Mouse (Mus musculus) midbrain, embryonic 16.5 days (tissue): ENCODE results near the gene Olfr1168. TPM values are rescaled to one million over a fixed set of nuclear protein-coding genes. Genes with fewer than 3 reads are reported as not detected.
"Not testable (repeated sequence)": the region's sequence is repeated elsewhere in the genome, so short reads cannot be mapped to it uniquely, and the experiment has no call there.

Experiments used
- ATAC-seq: fragments of 200-750 bp; cut with Nextera tagmentation; 2 replicates; pipeline ENCODE4 v1.8.0; 2017; ENCODE audit warnings: moderate TSS enrichment
- H3K27ac ChIP-seq: fragments of 300-500 bp; sonication (generic); 2 replicates; pipeline ENCODE4 v1.5.1; 2014; ENCODE audit warnings: mild to moderate bottlenecking, low read length, mixed read lengths
- H3K27me3 ChIP-seq: fragments of 300-500 bp; sonication (generic); 2 replicates; pipeline ENCODE4 v1.6.1; 2014; ENCODE audit warnings: low read depth, low read length, mixed read lengths; ENCODE audit not compliant: control insufficient read depth, insufficient read depth
- H3K36me3 ChIP-seq: fragments of 300-500 bp; sonication (generic); 2 replicates; pipeline ENCODE4 v1.6.1; 2014; ENCODE audit warnings: mild to moderate bottlenecking, low read length, moderate library complexity, mixed read lengths; ENCODE audit not compliant: control insufficient read depth, insufficient read depth
- H3K4me1 ChIP-seq: fragments of 300-500 bp; sonication (generic); 2 replicates; pipeline ENCODE4 v1.6.1; 2014; ENCODE audit warnings: mild to moderate bottlenecking, low read length, mixed read lengths; ENCODE audit not compliant: control insufficient read depth, insufficient read depth
- H3K4me2 ChIP-seq: fragments of 300-500 bp; sonication (generic); 2 replicates; pipeline ENCODE4 v1.6.1; 2014; ENCODE audit warnings: mild to moderate bottlenecking, low read length, mixed read lengths
- H3K4me3 ChIP-seq: fragments of 300-500 bp; sonication (generic); 2 replicates; pipeline ENCODE4 v1.5.1; 2014; ENCODE audit warnings: low read depth, mild to moderate bottlenecking, low read length, moderate library complexity, mixed read lengths
- H3K9ac ChIP-seq: fragments of 300-500 bp; sonication (generic); 2 replicates; pipeline ENCODE4 v1.6.1; 2014; ENCODE audit warnings: low read depth, low read length, mixed read lengths
- H3K9me3 ChIP-seq: fragments of 300-500 bp; sonication (generic); replicated peaks from 2 replicates; pipeline ENCODE4 v1.6.1; 2014; ENCODE audit warnings: mild to moderate bottlenecking, low read length, mixed read lengths; ENCODE audit not compliant: control insufficient read depth, poor library complexity, severe bottlenecking
- WGBS: fragments of 180-500 bp; shearing (Covaris S2); extraction: QIAGEN DNeasy Blood & Tissue Kit; methylation state at CpG from one replicate; pipeline ENCODE4 v1.1.7; 2014; 5-methylcytosine and 5-hydroxymethylcytosine counted together
- polyA plus RNA-seq: library from polyadenylated mRNA; unstranded; fragments of >200 nt; fragmentation: Nextera tagmentation; extraction: Ambion mirVana; gene quantifications from 2 replicates; pipeline ENCODE4 v1.2.1, GENCODE M21; 2015

Gene Olfr1168
- not detected in 2 replicates for polyA plus RNA-seq

GRCm38 (mm10) chr2:88181580-88181979 is at the start of gene Olfr1168:
TSS of gene Olfr1168 (plus strand) at chr2:88181880.
- no peaks in the 10 kb centered on the region for H3K27me3 ChIP-seq
- H3K9ac ChIP-seq: no peak within 1 kb of the TSS
- no peaks in the 10 kb centered on the region for H3K4me1 ChIP-seq
- WGBS: 91% methylated on average over 2 of the region's 2 CpGs
- H3K4me3 ChIP-seq: no peak within 1 kb of the TSS
- H3K9me3 ChIP-seq: no peaks in the 10 kb centered on the region
- no peak for ATAC-seq
- H3K4me2 ChIP-seq: no peak within 1 kb of the TSS
- no peaks in the 10 kb centered on the region for H3K36me3 ChIP-seq
- H3K27ac ChIP-seq: no peak within 1 kb of the TSS

DNA sequence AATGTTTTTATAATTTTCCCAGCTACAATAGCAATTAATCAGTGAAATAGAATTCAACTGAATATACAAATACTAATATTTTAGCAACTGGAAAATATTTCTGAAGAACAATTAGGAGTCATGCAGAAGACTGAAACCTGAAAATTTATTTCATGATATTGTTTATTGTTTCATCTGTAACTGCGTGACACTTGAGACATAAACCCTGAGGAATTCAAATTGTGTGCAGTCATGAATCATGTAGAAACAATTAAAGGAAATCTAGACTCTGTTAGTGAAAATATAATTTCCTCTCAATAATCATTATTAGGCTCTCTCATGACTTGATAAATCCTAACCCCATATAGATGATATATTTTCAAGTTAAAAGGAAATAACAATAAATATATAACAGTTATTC is 26.6 kb upstream of the Olfr1168 start, which contains the start of gene Olfr1167:
TSS of gene Olfr1167 (minus strand) at position 101 of the 400 bp plus-strand sequence.
- H3K9ac ChIP-seq, H3K9me3 ChIP-seq, H3K4me2 ChIP-seq, H3K4me1 ChIP-seq, H3K27me3 ChIP-seq, H3K4me3 ChIP-seq, H3K27ac ChIP-seq, H3K36me3 ChIP-seq, ATAC-seq: not testable (repeated sequence)
- 95% methylated on average over 1 of the region's 1 CpGs for WGBS

DNA sequence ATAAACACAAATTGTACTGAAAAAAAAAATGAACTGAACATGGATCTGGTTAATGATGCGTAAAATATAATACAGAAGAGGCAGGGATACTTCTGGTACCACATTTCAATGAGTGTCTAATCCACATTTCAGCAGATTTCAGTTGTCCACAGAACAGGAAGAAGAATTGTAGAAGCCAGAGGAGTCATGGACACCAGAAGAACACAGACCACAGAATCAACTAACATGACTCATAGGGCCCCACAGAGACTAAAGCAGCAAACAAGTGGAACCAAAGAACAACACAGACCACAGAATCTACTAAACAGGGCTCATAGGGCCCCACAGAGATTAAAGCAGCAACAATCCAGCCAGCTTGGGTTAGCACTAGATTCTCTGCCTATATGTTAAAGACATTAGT is 39.1 kb downstream of the Olfr1168 start:
- Histone ChIP-seq H3K9me3 (no peaks in the 10 kb centered on the region), H3K4me2 (no peak overlapping the region), H3K4me1 (no peaks in the 10 kb centered on the region), H3K9ac (no peak overlapping the region), H3K27me3 (no peaks in the 10 kb centered on the region), H3K27ac (no peak overlapping the region), H3K4me3 (no peak overlapping the region), H3K36me3 (no peaks in the 10 kb centered on the region)
- 93% methylated on average over 1 of the region's 1 CpGs for WGBS
- ATAC-seq: no peak

DNA sequence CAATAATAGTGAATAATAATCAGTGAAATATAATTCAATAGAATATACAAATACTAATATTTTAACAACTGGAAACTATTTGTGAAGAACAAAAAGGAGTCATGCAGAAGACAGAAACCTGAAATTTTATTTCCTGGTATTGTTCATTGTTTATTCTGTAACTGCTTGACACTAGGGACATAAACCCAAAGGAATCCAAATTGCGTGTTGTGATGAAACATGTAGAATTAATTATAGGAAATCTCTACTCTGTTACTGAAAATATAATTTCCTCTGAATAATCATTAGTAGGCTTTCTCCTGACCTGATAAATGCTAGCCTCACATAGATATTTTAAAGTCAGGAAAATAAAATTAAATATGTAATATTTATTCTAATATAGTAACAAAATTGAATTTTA is 46.6 kb downstream of the Olfr1168 start, which contains the start of gene Olfr1170:
TSS of gene Olfr1170 (minus strand) at position 101 of the 400 bp plus-strand sequence.
- no peak within 1 kb of the TSS for H3K9ac ChIP-seq
- no peak for ATAC-seq
- 76% methylated on average over 1 of the region's 1 CpGs for WGBS
- H3K27me3 ChIP-seq: no peaks in the 10 kb centered on the region
- no peak within 1 kb of the TSS for H3K4me2 ChIP-seq
- no peak within 1 kb of the TSS for H3K27ac ChIP-seq
- H3K9me3 ChIP-seq: no peaks in the 10 kb centered on the region
- no peaks in the 10 kb centered on the region for H3K36me3 ChIP-seq
- H3K4me1 ChIP-seq: no peaks in the 10 kb centered on the region
- no peak within 1 kb of the TSS for H3K4me3 ChIP-seq

Other genes starting within 250 kb of the Olfr1168 start
- gene Olfr1155, start 236.7 kb upstream of the Olfr1168 start, polyA plus RNA-seq: not detected in 2 replicates
- gene Olfr1156, start 228.8 kb upstream of the Olfr1168 start, polyA plus RNA-seq: not detected in 2 replicates
- not detected in 2 replicates for gene Olfr1157, start 213.6 kb upstream of the Olfr1168 start, polyA plus RNA-seq
- not detected in 2 replicates for gene Olfr74, start 207.2 kb upstream of the Olfr1168 start, polyA plus RNA-seq
- gene Olfr1158, start 191.8 kb upstream of the Olfr1168 start, polyA plus RNA-seq: not detected in 2 replicates
- gene Olfr1160, start 173.6 kb upstream of the Olfr1168 start, polyA plus RNA-seq: not detected in 2 replicates
- not detected in 2 replicates for gene Olfr1161, start 159.1 kb upstream of the Olfr1168 start, polyA plus RNA-seq
- not detected in 2 replicates for gene Olfr73, start 144.2 kb upstream of the Olfr1168 start, polyA plus RNA-seq
- gene Olfr1162, start 130.8 kb upstream of the Olfr1168 start, polyA plus RNA-seq: not detected in 2 replicates
- gene Olfr1163, start 110.0 kb upstream of the Olfr1168 start, polyA plus RNA-seq: not detected in 2 replicates
- gene Olfr1164, start 87.9 kb upstream of the Olfr1168 start, polyA plus RNA-seq: not detected in 2 replicates
- not detected in 2 replicates for gene Olfr1166, start 53.6 kb upstream of the Olfr1168 start, polyA plus RNA-seq
- not detected in 2 replicates for gene Olfr1167, start 26.7 kb upstream of the Olfr1168 start, polyA plus RNA-seq
- not detected in 2 replicates for gene Olfr1170, start 46.5 kb downstream of the Olfr1168 start, polyA plus RNA-seq
- not detected in 2 replicates for gene Olfr1173, start 98.0 kb downstream of the Olfr1168 start, polyA plus RNA-seq
- gene Olfr1174-ps, start 133.3 kb downstream of the Olfr1168 start, polyA plus RNA-seq: not detected in 2 replicates
- gene Olfr1175-ps, start 145.3 kb downstream of the Olfr1168 start, polyA plus RNA-seq: not detected in 2 replicates
- not detected in 2 replicates for gene Olfr1176, start 154.8 kb downstream of the Olfr1168 start, polyA plus RNA-seq
- gene Olfr1177-ps, start 164.6 kb downstream of the Olfr1168 start, polyA plus RNA-seq: not detected in 2 replicates
- not detected in 2 replicates for gene Olfr1178, start 205.2 kb downstream of the Olfr1168 start, polyA plus RNA-seq
- not detected in 2 replicates for gene Olfr1179, start 224.6 kb downstream of the Olfr1168 start, polyA plus RNA-seq
- gene Olfr1180, start 237.3 kb downstream of the Olfr1168 start, polyA plus RNA-seq: not detected in 2 replicates
- not detected in 2 replicates for gene Olfr1181, start 244.3 kb downstream of the Olfr1168 start, polyA plus RNA-seq